Mouse (Mus musculus) bone marrow, adult 2 months (tissue): ENCODE results near the gene Zdhhc14.

Source experiments
- CTCF ChIP-seq: fragments of 200-500 bp; IDR thresholded peaks from 2 replicates; pipeline ENCODE4 v1.5.1; 2011; ENCODE audit warnings: low read length, control low read depth; ENCODE audit not compliant: control insufficient read depth, insufficient read depth
- POLR2A ChIP-seq: fragments of 200-500 bp; IDR thresholded peaks from 2 replicates; pipeline ENCODE4 v1.6.1; 2011; ENCODE audit warnings: low read depth, mild to moderate bottlenecking, control low read depth, low read length, borderline replicate concordance; ENCODE audit not compliant: control insufficient read depth

DNA sequence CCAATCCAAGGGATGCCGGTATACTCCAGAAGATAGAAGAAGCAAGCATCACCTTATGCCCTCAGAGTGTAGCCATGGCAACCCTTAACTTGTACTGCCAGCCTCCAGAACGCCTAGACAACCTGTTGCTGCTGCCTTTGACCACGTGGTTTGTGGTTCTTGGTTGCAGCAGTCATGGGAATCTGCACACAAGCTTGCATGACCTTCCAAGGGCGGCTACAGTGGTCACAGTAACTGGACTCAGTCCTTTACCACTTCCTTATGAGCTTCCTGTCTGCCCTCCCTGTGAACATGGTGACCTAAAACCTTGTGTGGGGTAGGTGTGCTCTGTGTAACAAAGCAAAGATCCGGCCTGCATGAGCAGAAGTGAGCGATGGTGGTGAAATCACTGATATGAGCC, 109.6 kb downstream of the Zdhhc14 start:
- TF ChIP-seq CTCF (no peak), POLR2A (no peak)
